Mouse (Mus musculus) left cerebral cortex, postnatal 25 days (tissue): Measurements from ENCODE around the gene Trf. TPM values are rescaled to one million over a fixed set of nuclear protein-coding genes. Genes with fewer than 3 reads are reported as not detected.

Experiments used
- DNase-seq, 2 experiments: peaks; one replicate each; pipeline ENCODE4 v3.0.0; 2022; ENCODE audit warnings: low spot score in 2 of 2, mixed read lengths in 1 of 2
- intact Hi-C: fragments of 180-260 bp; cut with DNase I; formaldehyde crosslinking; loops from one replicate; pipeline ENCODE4 v1.15.1; 2025
- total RNA-seq, 2 experiments: library from RNA; stranded (reverse); gene quantifications; 2 replicates each; pipeline ENCODE4 v1.2.3; 2021

Gene Trf
- total RNA-seq, 2 experiments from 2014 or later = 123 to 155 TPM

- intact Hi-C loops = no loop called here
- no peak for DNase-seq
These were observed 2.5 kb downstream of the Trf start for GRCm38 (mm10) chr9:103227760-103228159.

GRCm38 (mm10) chr9:103226806-103227205 is 3.4 kb downstream of the Trf start:
- no peak for DNase-seq
- intact Hi-C loops = no loop called here

- DNase-seq = no peak
- intact Hi-C loops = loop anchor here (1.0 kb wide), 1 partner anchor 77 kb away; no protein-coding TSS in a partner anchor
These were observed 4.8 kb downstream of the Trf start for GRCm38 (mm10) chr9:103225464-103225863.

GRCm38 (mm10) chr9:103224721-103225120 is 5.5 kb downstream of the Trf start:
- intact Hi-C loops = loop anchor here (1.0 kb wide), 1 partner anchor 78 kb away; no protein-coding TSS in a partner anchor
- DNase-seq = no peak

- intact Hi-C loops = no loop called here
- no peak for DNase-seq
These were observed 16.0 kb downstream of the Trf start for GRCm38 (mm10) chr9:103214281-103214680.

GRCm38 (mm10) chr9:103213631-103214030 is 16.6 kb downstream of the Trf start:
- intact Hi-C loops = no loop called here
- DNase-seq = no peak

- intact Hi-C loops = no loop called here
- DNase-seq = peak in 1 of 2 experiments; percentile 40
These were observed 17.4 kb downstream of the Trf start for GRCm38 (mm10) chr9:103212654-103213420.

GRCm38 (mm10) chr9:103208802-103209423 is 21.3 kb downstream of the Trf start:
- intact Hi-C loops = loop anchor here (2.0 to 5.0 kb wide), 2 partner anchors 94 to 117 kb away; no protein-coding TSS in a partner anchor
- no peak for DNase-seq

- DNase-seq = peak; percentile 65 to 72
- intact Hi-C loops = loop anchor here (2.0 to 5.0 kb wide), 2 partner anchors 95 to 116 kb away; no protein-coding TSS in a partner anchor
These were observed 22.4 kb downstream of the Trf start for GRCm38 (mm10) chr9:103207846-103208245.

GRCm38 (mm10) chr9:103205786-103206185 is 24.5 kb downstream of the Trf start:
- DNase-seq = no peak
- intact Hi-C loops = loop anchor here (5.0 kb wide), 1 partner anchor 113 kb away; no protein-coding TSS in a partner anchor

- intact Hi-C loops = no loop called here
- peak; percentile 93 to 97 for DNase-seq
These were observed 28.5 kb downstream of the Trf start, which contains the start of gene Srprb for GRCm38 (mm10) chr9:103201561-103202260. Gene Srprb (minus strand): TSS chr9:103202137.

GRCm38 (mm10) chr9:103188416-103188815 is 41.8 kb downstream of the Trf start:
- intact Hi-C loops = no loop called here

GRCm38 (mm10) chr9:103186747-103187146 is 43.5 kb downstream of the Trf start:
- no peak for DNase-seq
- intact Hi-C loops = no loop called here

More at GRCm38 (mm10) chr9:103188416-103188815, 41.8 kb downstream of the Trf start:
- no peak for DNase-seq

- peak in 1 of 2 experiments; percentile 48 for DNase-seq
- intact Hi-C loops = no loop called here
These were observed 44.3 kb downstream of the Trf start for GRCm38 (mm10) chr9:103185946-103186345.

GRCm38 (mm10) chr9:103184855-103185254 is 45.4 kb downstream of the Trf start:
- intact Hi-C loops = no loop called here
- DNase-seq = no peak

- no peak for DNase-seq
- intact Hi-C loops = no loop called here
These were observed 48.4 kb downstream of the Trf start for GRCm38 (mm10) chr9:103181886-103182285.

- peak; percentile 38 to 60 for DNase-seq
- intact Hi-C loops = no loop called here
These were observed 49.3 kb downstream of the Trf start for GRCm38 (mm10) chr9:103180807-103181565.

GRCm38 (mm10) chr9:103180303-103180702 is 49.9 kb downstream of the Trf start:
- intact Hi-C loops = no loop called here
- no peak for DNase-seq

- DNase-seq = no peak
- intact Hi-C loops = no loop called here
These were observed 54.6 kb downstream of the Trf start for GRCm38 (mm10) chr9:103175692-103176091.
